Mouse (Mus musculus): ENCODE measurements around the gene Foxo6. TPM values are rescaled to one million over a fixed set of nuclear protein-coding genes. Genes with fewer than 3 reads are reported as not detected.
A peak's percentile ranks its signal among the peaks of the same experiment; 100 is the strongest.

The Foxo6 gene
- total and polyA plus RNA-seq, 2 experiments from 2014 or later, result 3.6 to 44.0 TPM

- Histone ChIP-seq H3K27ac (ENCODE audit: low read depth, low read length) (no peak overlapping the region), H3K36me3 (ENCODE audit: insufficient read depth) (peaks cover 2% of the 10 kb centered on the region; the same call in 1 of the 2 replicates), H3K9me3 (ENCODE audit: low read length) (no peaks in the 10 kb centered on the region), H3K4me1 (ENCODE audit: insufficient read depth) (peaks cover 21% of the 10 kb centered on the region), H3K27me3 (ENCODE audit: insufficient read depth, low read length) (no peaks in the 10 kb centered on the region), H3K9ac (no peak overlapping the region), H3K4me2 (ENCODE audit: low read depth) (no peak overlapping the region), H3K4me3 (ENCODE audit: low read depth, low read length) (no peak overlapping the region)
- TF ChIP-seq CTCF (IDR thresholded peaks at IDR 0.05; ENCODE audit: low read depth), result no peak
- ATAC-seq, result no peak
- no peak for DNase-seq
- 65% methylated on average over 7 of the region's 7 CpGs for WGBS
Observed at GRCm38 (mm10) chr4:120273594-120273993, 13.6 kb downstream of the Foxo6 start.

GRCm38 (mm10) chr4:120271886-120272580 lies 15.1 kb downstream of the Foxo6 start:
- DNase-seq (no peak), ATAC-seq (peak; percentile 26)
- Histone ChIP-seq H3K9me3 (ENCODE audit: low read length) (no peaks in the 10 kb centered on the region), H3K4me2 (ENCODE audit: low read depth) (no peak overlapping the region), H3K27me3 (ENCODE audit: insufficient read depth, low read length) (no peaks in the 10 kb centered on the region), H3K36me3 (ENCODE audit: insufficient read depth) (peaks cover 17% of the 10 kb centered on the region; the same call in 1 of the 2 replicates), H3K27ac (ENCODE audit: low read depth, low read length) (no peak overlapping the region), H3K9ac (no peak overlapping the region), H3K4me3 (ENCODE audit: low read depth, low read length) (no peak overlapping the region), H3K4me1 (ENCODE audit: insufficient read depth) (peaks cover 27% of the 10 kb centered on the region)
- 47% methylated on average over 6 of the region's 6 CpGs for WGBS
- no peak for TF ChIP-seq CTCF (IDR thresholded peaks at IDR 0.05; ENCODE audit: low read depth)

- H3K36me3 ChIP-seq (ENCODE audit: insufficient read depth), result peaks cover 18% of the 10 kb centered on the region; the same call in 1 of the 2 replicates
- no peak overlapping the region for H3K4me3 ChIP-seq (ENCODE audit: low read depth, low read length)
- no peak for DNase-seq
- 51% methylated on average over 8 of the region's 8 CpGs for WGBS
- TF ChIP-seq CTCF (IDR thresholded peaks at IDR 0.05; ENCODE audit: low read depth), result no peak
- no peak for ATAC-seq
- peaks cover 27% of the 10 kb centered on the region for H3K4me1 ChIP-seq (ENCODE audit: insufficient read depth)
- H3K27me3 ChIP-seq (ENCODE audit: insufficient read depth, low read length), result no peaks in the 10 kb centered on the region
- no peaks in the 10 kb centered on the region for H3K9me3 ChIP-seq (ENCODE audit: low read length)
- H3K4me2 ChIP-seq (ENCODE audit: low read depth), result no peak overlapping the region
- H3K27ac ChIP-seq (ENCODE audit: low read depth, low read length), result no peak overlapping the region
- no peak overlapping the region for H3K9ac ChIP-seq
Observed at GRCm38 (mm10) chr4:120271208-120271607, 15.9 kb downstream of the Foxo6 start.

- ATAC-seq (no peak), DNase-seq (no peak)
- H3K27ac ChIP-seq (ENCODE audit: low read depth, low read length), result no peak overlapping the region
- H3K4me1 ChIP-seq (ENCODE audit: insufficient read depth), result peaks cover 25% of the 10 kb centered on the region
- H3K9ac ChIP-seq, result no peak overlapping the region
- TF ChIP-seq CTCF (IDR thresholded peaks at IDR 0.05; ENCODE audit: low read depth), result no peak
- WGBS, result 38% methylated on average over 4 of the region's 4 CpGs
- H3K9me3 ChIP-seq (ENCODE audit: low read length), result no peaks in the 10 kb centered on the region
- peaks cover 18% of the 10 kb centered on the region; the same call in 1 of the 2 replicates for H3K36me3 ChIP-seq (ENCODE audit: insufficient read depth)
- H3K27me3 ChIP-seq (ENCODE audit: insufficient read depth, low read length), result no peaks in the 10 kb centered on the region
- H3K4me3 ChIP-seq (ENCODE audit: low read depth, low read length), result no peak overlapping the region
- no peak overlapping the region for H3K4me2 ChIP-seq (ENCODE audit: low read depth)
Observed at GRCm38 (mm10) chr4:120270937-120271199, 16.3 kb downstream of the Foxo6 start.

- Histone ChIP-seq H3K27ac (ENCODE audit: low read depth, low read length) (no peak overlapping the region), H3K4me1 (ENCODE audit: insufficient read depth) (peaks cover 24% of the 10 kb centered on the region), H3K4me3 (ENCODE audit: low read depth, low read length) (no peak overlapping the region), H3K36me3 (ENCODE audit: insufficient read depth) (peaks cover 18% of the 10 kb centered on the region; the same call in 1 of the 2 replicates), H3K9ac (no peak overlapping the region), H3K27me3 (ENCODE audit: insufficient read depth, low read length) (no peaks in the 10 kb centered on the region), H3K4me2 (ENCODE audit: low read depth) (no peak overlapping the region), H3K9me3 (ENCODE audit: low read length) (no peaks in the 10 kb centered on the region)
- no peak for TF ChIP-seq CTCF (IDR thresholded peaks at IDR 0.05; ENCODE audit: low read depth)
- ATAC-seq (no peak), DNase-seq (no peak)
- 60% methylated on average over 4 of the region's 4 CpGs for WGBS
Observed at GRCm38 (mm10) chr4:120270148-120270936, 16.8 kb downstream of the Foxo6 start.

GRCm38 (mm10) chr4:120269426-120269825 lies 17.7 kb downstream of the Foxo6 start:
- Histone ChIP-seq H3K9ac (peak overlapping the region; percentile 31; the same call in 1 of the 2 replicates), H3K4me2 (ENCODE audit: low read depth) (peak overlapping the region; percentile 44), H3K4me3 (ENCODE audit: low read depth, low read length) (no peak overlapping the region), H3K27me3 (ENCODE audit: insufficient read depth, low read length) (no peaks in the 10 kb centered on the region), H3K4me1 (ENCODE audit: insufficient read depth) (peaks cover 24% of the 10 kb centered on the region), H3K27ac (ENCODE audit: low read depth, low read length) (peak overlapping the region; percentile 62), H3K36me3 (ENCODE audit: insufficient read depth) (peaks cover 18% of the 10 kb centered on the region; the same call in 1 of the 2 replicates), H3K9me3 (ENCODE audit: low read length) (no peaks in the 10 kb centered on the region)
- ATAC-seq (no peak), DNase-seq (peak; percentile 60)
- WGBS, result 11% methylated on average over 9 of the region's 9 CpGs
- TF ChIP-seq CTCF (IDR thresholded peaks at IDR 0.05; ENCODE audit: low read depth), result no peak
